Mouse (Mus musculus): ENCODE results near the gene Ciz1.

DNA sequence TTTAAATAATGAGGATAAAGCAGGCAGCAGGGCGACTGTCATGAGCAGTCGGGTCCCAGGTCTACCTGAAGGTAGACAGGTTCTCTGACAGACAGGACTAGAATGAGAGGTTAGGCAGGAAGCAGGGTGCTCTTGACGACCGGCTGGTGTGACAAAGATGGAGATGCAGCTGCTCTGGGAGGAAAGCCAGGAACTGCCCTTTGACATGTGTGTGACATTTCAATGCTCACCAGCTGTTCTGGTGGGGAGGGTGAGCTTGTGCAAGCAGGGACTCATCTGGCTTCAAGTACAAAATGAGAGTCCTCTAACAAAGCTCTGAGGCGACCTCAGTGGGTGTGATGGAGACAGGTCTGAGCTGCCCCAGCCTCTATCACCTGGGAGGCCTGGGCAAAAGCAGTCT lies 61.8 kb downstream of the Ciz1 start:
- TF ChIP-seq POLR2A (IDR thresholded peaks at IDR 0.05; ENCODE audit: low read depth, low read length) = no peak
- no peak for TF ChIP-seq CTCF (IDR thresholded peaks at IDR 0.05; ENCODE audit: extremely low read depth, insufficient read depth, insufficient read length, insufficient replicate concordance)

All from spleen, adult 2 months (tissue).